Mouse (Mus musculus): ENCODE data around the gene Tnnt3. TPM values are rescaled to one million over a fixed set of nuclear protein-coding genes. Genes with fewer than 3 reads are reported as not detected.

Tnnt3 gene
- polyA plus RNA-seq (2017; shearing (Covaris generic)): 1.2 TPM

GRCm38 (mm10) chr7:142498575-142498974, at the start of gene Tnnt3:
Tnnt3 (plus strand) TSS chr7:142498836.

GRCm38 (mm10) chr7:142460636-142461077, 38.0 kb upstream of the Tnnt3 start, which contains the start of gene Lsp1:
Lsp1 (plus strand) TSS chr7:142460809.

GRCm38 (mm10) chr7:142532671-142533058, 34.0 kb downstream of the Tnnt3 start, which contains the start of gene Mrpl23:
Mrpl23 (plus strand) TSS chr7:142532686.

Other genes with a start within 250 kb of the Tnnt3 start
- not detected for gene Gm2431, start 240.5 kb upstream of the Tnnt3 start, polyA plus RNA-seq (2017; shearing (Covaris generic))
- gene Gm4559, start 224.5 kb upstream of the Tnnt3 start, polyA plus RNA-seq (2017; shearing (Covaris generic)): not detected
- gene Krtap5-1, start 201.7 kb upstream of the Tnnt3 start, polyA plus RNA-seq (2017; shearing (Covaris generic)): not detected
- gene Krtap5-4, start 195.3 kb upstream of the Tnnt3 start, polyA plus RNA-seq (2017; shearing (Covaris generic)): not detected
- 24.4 TPM for gene Ifitm10, start 125.1 kb upstream of the Tnnt3 start, polyA plus RNA-seq (2017; shearing (Covaris generic))
- gene Gm49369, start 116.2 kb upstream of the Tnnt3 start, polyA plus RNA-seq (2017; shearing (Covaris generic)): 12.8 TPM
- 304 TPM for gene Ctsd, start 110.8 kb upstream of the Tnnt3 start, polyA plus RNA-seq (2017; shearing (Covaris generic))
- gene Syt8, start 64.0 kb upstream of the Tnnt3 start, polyA plus RNA-seq (2017; shearing (Covaris generic)): not detected
- gene Tnni2, start 57.0 kb upstream of the Tnnt3 start, polyA plus RNA-seq (2017; shearing (Covaris generic)): not detected
- gene Lsp1, start 38.0 kb upstream of the Tnnt3 start, polyA plus RNA-seq (2017; shearing (Covaris generic)): 942 TPM
- gene Mrpl23, start 33.9 kb downstream of the Tnnt3 start, polyA plus RNA-seq (2017; shearing (Covaris generic)): 9.9 TPM
- not detected for gene Igf2, start 168.0 kb downstream of the Tnnt3 start, polyA plus RNA-seq (2017; shearing (Covaris generic))
- gene Gm49394, start 171.1 kb downstream of the Tnnt3 start, polyA plus RNA-seq (2017; shearing (Covaris generic)): not detected
- not detected for gene Ins2, start 244.5 kb downstream of the Tnnt3 start, polyA plus RNA-seq (2017; shearing (Covaris generic))

Measured in effector memory CD4-positive, alpha-beta T cell, adult 5 months (primary cell).